Mouse (Mus musculus) CH12.LX (cell line): ENCODE results near the gene Dynlt1c.
"Not testable (repeated sequence)": the region's sequence is repeated elsewhere in the genome, so short reads cannot be mapped to it uniquely, and the experiment has no call there.

Experiments
- CHD2 ChIP-seq: IDR thresholded peaks from 2 replicates; pipeline ENCODE4 v1.6.1; 2011; ENCODE audit warnings: low read length, improper control_type of control experiment
- CTCF ChIP-seq, 2 experiments: IDR thresholded peaks in 1 of 2; conservative IDR thresholded peaks in 1 of 2; 2 replicates each; pipeline ENCODE4 v1.5.1; 2011 to 2012; ENCODE audit warnings: low read depth in 2 of 2, low read length in 2 of 2, improper control_type of control experiment in 1 of 2, inconsistent platforms in 1 of 2, mild to moderate bottlenecking in 1 of 2, moderate library complexity in 1 of 2
- EP300 ChIP-seq: IDR thresholded peaks from 2 replicates; pipeline ENCODE4 v1.6.1; 2011; ENCODE audit warnings: low read length, improper control_type of control experiment
- JUN ChIP-seq: IDR thresholded peaks from 2 replicates; pipeline ENCODE4 v1.6.1; 2011; ENCODE audit warnings: low read depth, mild to moderate bottlenecking, low read length, improper control_type of control experiment, moderate library complexity; ENCODE audit not compliant: insufficient read depth
- KAT2A ChIP-seq: IDR thresholded peaks from 2 replicates; pipeline ENCODE4 v1.6.1; 2012; ENCODE audit warnings: low read length, improper control_type of control experiment, inconsistent platforms; ENCODE audit not compliant: insufficient replicate concordance
- MAX ChIP-seq: IDR thresholded peaks from 2 replicates; pipeline ENCODE4 v1.6.1; 2011; ENCODE audit warnings: low read length, improper control_type of control experiment
- MYC ChIP-seq: IDR thresholded peaks from 2 replicates; pipeline ENCODE4 v1.6.1; 2011; ENCODE audit warnings: low read depth, mild to moderate bottlenecking, improper control_type of control experiment, low read length
- NELFE ChIP-seq: IDR thresholded peaks from 2 replicates; pipeline ENCODE4 v1.6.1; 2011; ENCODE audit warnings: low read depth, low read length, improper control_type of control experiment
- NRF1 ChIP-seq: IDR thresholded peaks from 2 replicates; pipeline ENCODE4 v1.6.1; 2014; ENCODE audit warnings: low read depth, mild to moderate bottlenecking, inconsistent platforms, low read length, improper control_type of control experiment, moderate library complexity
- POLR2A ChIP-seq: IDR thresholded peaks from 2 replicates; pipeline ENCODE4 v1.6.1; 2011; ENCODE audit warnings: low read depth, mild to moderate bottlenecking, improper control_type of control experiment, low read length
- RAD21 ChIP-seq: IDR thresholded peaks from 2 replicates; pipeline ENCODE4 v1.6.1; 2011; ENCODE audit warnings: low read depth, mild to moderate bottlenecking, low read length, improper control_type of control experiment, moderate library complexity
- TCF12 ChIP-seq: IDR thresholded peaks from 2 replicates; pipeline ENCODE4 v1.6.1; 2014; ENCODE audit warnings: low read depth, mild to moderate bottlenecking, inconsistent platforms, low read length, improper control_type of control experiment
- USF2 ChIP-seq: conservative IDR thresholded peaks from 2 replicates; pipeline ENCODE4 v1.6.1; 2011; ENCODE audit warnings: low read depth, low read length, improper control_type of control experiment

DNA sequence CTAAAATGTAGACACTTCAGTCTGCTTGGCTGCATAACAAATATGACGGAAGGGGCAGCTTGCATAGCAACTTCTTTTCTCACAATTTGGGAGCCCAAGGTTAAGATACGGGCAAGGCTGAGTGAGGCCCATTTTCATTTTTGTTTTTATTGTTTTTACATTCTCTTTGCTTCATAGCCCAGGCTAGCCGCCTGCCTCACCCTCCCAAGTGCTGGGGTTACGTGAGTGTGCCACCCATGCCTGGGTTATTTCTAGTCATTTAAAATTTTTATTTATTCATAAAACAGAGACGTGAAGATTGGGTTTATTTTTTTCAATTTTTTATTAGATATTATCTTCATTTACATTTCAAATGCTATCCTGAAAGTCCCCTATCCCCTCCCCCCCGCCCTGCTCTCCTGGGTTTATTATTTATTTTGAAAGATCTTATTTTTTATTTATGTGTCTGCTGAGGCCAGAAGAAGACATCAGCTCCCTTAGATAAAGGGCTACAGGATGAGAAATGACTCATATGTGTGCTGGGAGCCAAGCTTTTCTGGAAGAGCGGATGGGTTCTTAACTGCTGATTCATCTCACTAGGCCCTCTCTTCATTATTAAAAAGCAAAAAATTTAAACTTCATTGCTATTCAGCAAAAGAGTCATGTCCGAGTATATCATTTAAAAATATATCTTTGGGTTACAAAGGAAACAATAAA lies 1.1 kb upstream of the Dynlt1c start:
- TF ChIP-seq POLR2A; TCF12; MYC; NELFE; KAT2A; CHD2; CTCF (conservative IDR thresholded peaks at IDR 0.05 in 1 of 2, IDR thresholded peaks at IDR 0.05 in 1 of 2; ENCODE audit: low read depth in 2 of 2, low read length in 2 of 2); USF2; MAX; EP300; NRF1; JUN; RAD21: not testable (repeated sequence)
